Mouse (Mus musculus) cerebellum, postnatal 25 days (tissue): ENCODE measurements at regions not wholly inside any gene's neighbourhood (a gene's known extent, or its start where the extent isn't known, plus 50 kb on each side); places are given as distances from the start of the nearest gene placed in this dataset.
A peak's percentile ranks its signal among the peaks of the same experiment; 100 is the strongest.

Source experiments
- DNase-seq, 2 experiments: peaks; one replicate each; pipeline ENCODE4 v3.0.0; 2021; ENCODE audit warnings: mixed read lengths in 2 of 2

DNA sequence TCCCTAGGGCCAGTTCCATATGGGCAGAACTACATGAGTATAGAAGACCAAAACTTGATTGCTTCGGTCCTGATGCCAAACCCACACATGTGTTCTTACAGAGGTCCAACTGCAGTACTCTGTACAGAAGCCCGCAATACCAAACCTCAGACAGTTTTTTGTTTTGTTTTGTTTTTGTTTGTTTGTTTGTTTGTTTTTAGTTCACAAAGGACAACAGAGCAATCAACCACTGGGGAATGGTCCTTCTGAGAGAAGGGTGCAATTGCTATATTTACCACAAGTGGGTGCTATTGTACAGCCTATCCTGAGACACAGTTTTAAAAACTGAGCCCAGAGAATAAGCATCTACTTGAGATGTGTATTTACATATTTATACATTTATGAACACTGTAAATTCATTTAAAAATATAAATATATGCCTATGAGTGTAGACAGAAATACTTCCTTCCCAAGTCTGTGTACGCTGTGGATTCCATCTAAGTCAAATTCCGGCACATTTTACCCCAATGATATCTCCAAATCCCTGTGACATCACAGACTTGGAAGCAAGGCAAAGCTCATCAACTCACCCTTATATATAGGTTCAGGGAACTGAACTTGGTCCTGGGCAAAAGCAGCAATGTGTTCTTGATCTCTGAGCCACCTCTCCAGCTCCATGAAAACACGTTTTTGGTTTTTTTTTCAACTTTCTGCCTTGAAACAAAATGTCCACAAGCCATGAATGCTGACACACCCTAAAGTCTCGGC is 101.3 kb upstream of the A26c2 start:
- peak in 1 of 2 experiments; percentile 30 for DNase-seq

DNA sequence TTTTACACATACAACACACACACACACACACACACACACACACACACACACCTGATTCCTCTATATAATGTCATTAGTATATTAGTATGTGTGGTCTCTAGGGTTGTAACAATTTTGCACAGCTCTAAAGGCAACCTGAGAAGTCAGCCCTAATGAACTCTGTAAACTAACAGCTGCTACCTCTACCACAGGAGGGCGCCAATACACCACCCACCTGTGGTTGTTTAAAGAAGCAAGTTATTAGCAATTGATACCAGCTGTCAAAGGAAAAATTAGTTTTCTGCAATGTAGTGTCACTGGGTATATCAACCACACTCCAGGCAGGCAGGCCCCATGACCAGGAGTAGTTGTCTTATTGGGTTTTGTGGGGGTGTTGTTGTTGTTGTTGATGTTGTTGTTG is 98.8 kb upstream of the A26c2 start:
- DNase-seq, result peak; percentile 24 to 61

DNA sequence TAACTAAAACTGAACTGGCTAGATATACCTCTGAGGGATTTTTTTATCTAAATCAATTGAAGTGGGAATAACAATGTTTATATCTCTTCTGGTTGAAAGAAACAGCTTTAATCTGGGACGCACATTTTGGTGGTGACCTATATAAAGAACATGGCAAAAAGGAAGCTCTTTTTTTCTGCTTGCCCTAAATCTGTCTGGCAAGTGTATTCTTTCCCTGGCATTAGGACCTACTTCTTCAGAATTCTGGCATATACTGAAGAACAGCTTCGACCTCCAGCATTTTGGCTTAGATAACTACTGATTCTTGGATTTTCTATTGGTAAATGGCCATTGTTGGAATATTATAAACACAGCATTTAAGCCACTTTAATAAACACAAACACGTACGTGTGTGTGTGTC is 70.9 kb upstream of the A26c2 start:
- DNase-seq, result peak in 1 of 2 experiments; percentile 5

DNA sequence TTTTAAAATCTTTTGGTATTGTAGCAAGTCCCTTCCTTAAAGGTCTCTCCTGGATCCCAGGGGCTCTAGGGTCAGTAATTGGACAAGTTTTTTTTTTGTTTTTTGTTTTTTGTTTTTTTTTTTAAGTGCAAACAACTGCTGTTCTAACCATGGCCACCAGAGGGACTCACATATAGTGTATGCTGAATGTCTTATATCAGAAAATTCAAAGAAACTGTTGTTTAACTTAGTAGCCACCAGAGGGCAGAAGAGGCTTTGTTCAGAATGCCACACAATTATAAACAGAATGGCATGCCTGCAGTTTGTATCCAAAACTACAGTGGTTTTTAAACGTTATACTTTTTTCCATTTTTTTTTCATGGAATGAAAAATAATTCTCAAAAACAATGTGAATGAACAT is 53.6 kb upstream of the A26c2 start:
- DNase-seq, result peak in 1 of 2 experiments; percentile 65
